In the genomic region with DNA sequence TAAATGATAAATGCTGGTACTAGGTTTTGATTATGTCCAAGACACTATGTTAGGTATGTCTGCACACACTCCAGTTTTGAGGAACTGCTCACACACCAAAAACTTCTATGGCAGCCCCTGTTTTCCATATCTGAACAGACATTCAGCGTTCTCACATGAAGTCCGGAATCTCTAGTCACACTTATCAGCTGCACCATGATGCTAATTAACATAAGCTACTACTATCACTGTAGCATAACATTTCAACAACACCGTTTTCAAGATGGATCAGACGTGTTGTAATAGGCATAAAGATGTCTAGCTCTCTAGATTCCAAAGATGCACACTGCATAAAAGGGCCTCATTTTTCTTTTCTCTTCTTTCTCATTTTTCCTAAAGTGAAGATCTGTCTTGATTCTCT, we compare ENCODE assay signal across 20 mouse cellular contexts.
"Had no signal": no experiment of that assay in that cellular context is flagged by ENCODE, and none has a peak within 500 bp of the region (broad histone marks: within the 10 kb centered on the region; RNA-seq: fewer than 3 reads in every experiment).

No protein-coding gene starts in this region.

- DNase-seq: cerebellum, adult 8-10 months; cerebellum, adult 9-10 months; cerebellum, adult 9-11 months; cerebellum, postnatal 14 days; cerebellum, postnatal 25 days; cerebellum, postnatal 36 days; embryo, embryonic 11 days; forebrain, postnatal 0 days; gastrocnemius, adult 2 months; gastrocnemius, postnatal 10 days; gastrocnemius, postnatal 14 days; gastrocnemius, postnatal 25 days; gastrocnemius, postnatal 36 days; heart, adult 11 months; heart, adult 18-20 months; heart, adult 2 months had no signal

- ATAC-seq: forebrain, embryonic 13.5 days; forebrain, embryonic 14.5 days; forebrain, embryonic 15.5 days; forebrain, embryonic 16.5 days; forebrain, postnatal 0 days had no signal
